ENCODE assay signal across 13 mouse cellular contexts in genomic region chr8:107546817-107547216, GRCm38 (mm10). TPM values are rescaled to one million over a fixed set of nuclear protein-coding genes. Genes with fewer than 3 reads are reported as not detected.
A peak's percentile ranks its signal among the peaks of the same experiment; 100 is the strongest.
DNase-seq lines count a peak whose midpoint lies in the region; TF ChIP-seq lines count a peak whose summit lies in the region.
"Had no signal": no experiment of that assay in that cellular context is flagged by ENCODE, and none has a peak within 500 bp of the region (broad histone marks: within the 10 kb centered on the region; RNA-seq: fewer than 3 reads in every experiment).

No protein-coding gene starts in this region.

- peaks cover 42% of the 10 kb centered on the region for H3K36me3 ChIP-seq in heart, embryonic 10.5 days
- H3K36me3 ChIP-seq in ES-Bruce4 (ENCODE audit: control insufficient read depth, insufficient read depth, low read length, poor library complexity, severe bottlenecking) = no peaks in the 10 kb centered on the region
- peaks cover 80% of the 10 kb centered on the region for H3K36me3 ChIP-seq in limb, embryonic 10.5 days

- WGBS in heart, embryonic 10.5 days = 78% methylated on average over 8 of the region's 8 CpGs
- WGBS in limb, embryonic 10.5 days = 86% methylated on average over 8 of the region's 8 CpGs

- no peak for TF ChIP-seq POLR2A in ES-Bruce4 (IDR thresholded peaks at IDR 0.05; ENCODE audit: insufficient read depth, low read length)

- H3K27me3 ChIP-seq in heart, embryonic 10.5 days (ENCODE audit: insufficient read depth, poor library complexity, severe bottlenecking) = no peaks in the 10 kb centered on the region
- no peaks in the 10 kb centered on the region for H3K27me3 ChIP-seq in ES-Bruce4 (ENCODE audit: control insufficient read depth, insufficient read depth, low read length, poor library complexity, severe bottlenecking)
- no peaks in the 10 kb centered on the region for H3K27me3 ChIP-seq in limb, embryonic 10.5 days (ENCODE audit: low read depth, poor library complexity, severe bottlenecking)

- intact Hi-C loops in left cerebral cortex, adult 2 months (cut with DNase I) = no loop called here

- peak overlapping the region; percentile 32 for H3K27ac ChIP-seq in heart, embryonic 10.5 days
- peak overlapping the region; percentile 57 for H3K27ac ChIP-seq in left cerebral cortex, adult 2 months
- no peak overlapping the region for H3K27ac ChIP-seq in ES-Bruce4 (ENCODE audit: insufficient read depth, low read length)
- H3K27ac ChIP-seq in limb, embryonic 10.5 days = peak overlapping the region; percentile 86
- H3K27ac ChIP-seq: forebrain, embryonic 10.5 days had no signal

- H3K9ac ChIP-seq in ES-Bruce4 (ENCODE audit: low read depth, poor library complexity, severe bottlenecking) = 0 out of 2 replicates have a peak overlapping the region, but pooled peaks have one; percentile 6

- no peak for DNase-seq in heart, embryonic 10.5 days (ENCODE audit: low spot score)
- no peak for DNase-seq in heart, adult 8-10 months (ENCODE audit: low spot score)
- no peak for DNase-seq in left cerebral cortex, adult 2 months (ENCODE audit: extremely low spot score in 1 of 2, low spot score in 2 of 2)
- DNase-seq in left cerebral cortex, adult 11 months (ENCODE audit: low spot score) = no peak
- DNase-seq in limb, embryonic 10.5 days (ENCODE audit: low spot score) = no peak
- DNase-seq in spleen, postnatal 14 days (ENCODE audit: low spot score in 2 of 2) = no peak
- DNase-seq in frontal cortex, postnatal 14 days (ENCODE audit: low spot score in 2 of 2) = no peak
- DNase-seq: cerebellum, adult 11 months; lung, postnatal 10 days; right cerebral cortex, postnatal 14 days had no signal

- TF ChIP-seq EP300 in ES-Bruce4 (IDR thresholded peaks at IDR 0.05; ENCODE audit: insufficient read depth, low read depth, low read length) = no peak

- TF ChIP-seq CTCF in left cerebral cortex, adult 2 months (IDR thresholded peaks at IDR 0.05) = no peak
- TF ChIP-seq CTCF in ES-Bruce4 (IDR thresholded peaks at IDR 0.05; ENCODE audit: low read depth, low read length) = no peak

- H3K9me3 ChIP-seq in heart, embryonic 10.5 days = no peaks in the 10 kb centered on the region
- no peaks in the 10 kb centered on the region for H3K9me3 ChIP-seq in ES-Bruce4 (replicated peaks; ENCODE audit: control insufficient read depth, insufficient read depth, low read length, poor library complexity, severe bottlenecking)
- no peaks in the 10 kb centered on the region for H3K9me3 ChIP-seq in limb, embryonic 10.5 days (replicated peaks)
- H3K9me3 ChIP-seq: forebrain, embryonic 10.5 days; hindbrain, embryonic 10.5 days had no signal

- H3K4me1 ChIP-seq in heart, embryonic 10.5 days = peaks cover 33% of the 10 kb centered on the region
- no peaks in the 10 kb centered on the region for H3K4me1 ChIP-seq in ES-Bruce4 (ENCODE audit: control insufficient read depth, insufficient read depth, low read length)
- H3K4me1 ChIP-seq in limb, embryonic 10.5 days = peaks cover 22% of the 10 kb centered on the region

- H3K4me3 ChIP-seq in heart, embryonic 10.5 days = peak overlapping the region; percentile 7; the same call in 1 of the 2 replicates
- H3K4me3 ChIP-seq in left cerebral cortex, adult 2 months = no peak overlapping the region
- H3K4me3 ChIP-seq in ES-Bruce4 (ENCODE audit: low read depth, low read length) = peak overlapping the region; percentile 5; the same call in 1 of the 2 replicates
- H3K4me3 ChIP-seq in limb, embryonic 10.5 days = peak overlapping the region; percentile 38; the same call in 1 of the 2 replicates
- H3K4me3 ChIP-seq: forebrain, embryonic 10.5 days; hindbrain, embryonic 10.5 days had no signal

RNA-seq across cellular contexts. Expression of gene Psmd7, which starts 41.4 kb away (rescaled TPM):
- 248 and 324 TPM in 2 replicates for polyA plus RNA-seq in heart, embryonic 10.5 days (2016; fragmentation: Nextera tagmentation; extraction: Ambion mirVana)
- 100 to 1,000 TPM; 103 to 113 (median 104) TPM for total RNA-seq in heart, adult 8-10 months (2022)
- 100 to 1,000 TPM; 104 to 111 TPM for total RNA-seq in left cerebral cortex, adult 2 months (2021)
- polyA plus RNA-seq in ES-Bruce4 (2011; ENCODE audit: insufficient read depth, insufficient read length, low read depth, missing spikeins) = 183 and 195 TPM in 2 replicates
- polyA plus RNA-seq in limb, embryonic 10.5 days (2016; fragmentation: Nextera tagmentation; extraction: Ambion mirVana) = 399 and 404 TPM in 2 replicates
